Mouse (Mus musculus) testis, adult 2 months (tissue): Measurements from ENCODE around the gene Zglp1.

ENCODE experiments used
- CTCF ChIP-seq: fragments of 200-500 bp; IDR thresholded peaks from 2 replicates; pipeline ENCODE4 v1.5.1; 2012; ENCODE audit warnings: low read depth, mild to moderate bottlenecking, inconsistent platforms, low read length, moderate library complexity; ENCODE audit not compliant: control insufficient read depth, insufficient read depth, insufficient replicate concordance
- POLR2A ChIP-seq: fragments of 200-500 bp; IDR thresholded peaks from 2 replicates; pipeline ENCODE4 v1.6.1; 2012; ENCODE audit warnings: low read depth, mild to moderate bottlenecking, inconsistent platforms, low read length, moderate library complexity; ENCODE audit not compliant: control insufficient read depth

- no peak for TF ChIP-seq CTCF
- TF ChIP-seq POLR2A: no peak
These were observed 21.7 kb downstream of the Zglp1 start for GRCm38 (mm10) chr9:21045235-21045634.
